Mouse (Mus musculus): ENCODE data around the gene Trp53bp1. TPM values are rescaled to one million over a fixed set of nuclear protein-coding genes. Genes with fewer than 3 reads are reported as not detected.

Trp53bp1 gene
- polyA plus RNA-seq, 1 experiment from 2014 or later: 50.3 TPM

- peaks cover 30% of the 10 kb centered on the region for H3K36me3 ChIP-seq (ENCODE audit: control insufficient read depth, insufficient read depth, low read length)
- H3K4me1 ChIP-seq (ENCODE audit: control insufficient read depth, insufficient read depth, low read length): peaks cover 5% of the 10 kb centered on the region
- ATAC-seq (ENCODE audit: low read depth) (no peak; the same call in 1 of the 2 replicates), DNase-seq (ENCODE audit: low spot score) (peak; percentile 41)
- H3K9me3 ChIP-seq (ENCODE audit: control insufficient read depth, low read length): no peaks in the 10 kb centered on the region
- peak overlapping the region; percentile 52; the same call in 1 of the 2 replicates for H3K9ac ChIP-seq (ENCODE audit: low read depth, low read length)
- H3K4me3 ChIP-seq (ENCODE audit: low read depth, low read length): peak overlapping the region; percentile 96
- peak overlapping the region; percentile 61 for H3K4me2 ChIP-seq (ENCODE audit: low read depth, low read length)
- no peaks in the 10 kb centered on the region for H3K27me3 ChIP-seq (replicated peaks; ENCODE audit: control insufficient read depth, insufficient read depth, low read length)
- H3K27ac ChIP-seq (replicated peaks; ENCODE audit: low read depth, low read length): peak overlapping the region; percentile 64; the same call in 1 of the 2 replicates
- WGBS: 19% methylated on average over 4 of the region's 4 CpGs
Observed at GRCm38 (mm10) chr2:121271928-121272516, 815 bp upstream of the Trp53bp1 start.

DNA sequence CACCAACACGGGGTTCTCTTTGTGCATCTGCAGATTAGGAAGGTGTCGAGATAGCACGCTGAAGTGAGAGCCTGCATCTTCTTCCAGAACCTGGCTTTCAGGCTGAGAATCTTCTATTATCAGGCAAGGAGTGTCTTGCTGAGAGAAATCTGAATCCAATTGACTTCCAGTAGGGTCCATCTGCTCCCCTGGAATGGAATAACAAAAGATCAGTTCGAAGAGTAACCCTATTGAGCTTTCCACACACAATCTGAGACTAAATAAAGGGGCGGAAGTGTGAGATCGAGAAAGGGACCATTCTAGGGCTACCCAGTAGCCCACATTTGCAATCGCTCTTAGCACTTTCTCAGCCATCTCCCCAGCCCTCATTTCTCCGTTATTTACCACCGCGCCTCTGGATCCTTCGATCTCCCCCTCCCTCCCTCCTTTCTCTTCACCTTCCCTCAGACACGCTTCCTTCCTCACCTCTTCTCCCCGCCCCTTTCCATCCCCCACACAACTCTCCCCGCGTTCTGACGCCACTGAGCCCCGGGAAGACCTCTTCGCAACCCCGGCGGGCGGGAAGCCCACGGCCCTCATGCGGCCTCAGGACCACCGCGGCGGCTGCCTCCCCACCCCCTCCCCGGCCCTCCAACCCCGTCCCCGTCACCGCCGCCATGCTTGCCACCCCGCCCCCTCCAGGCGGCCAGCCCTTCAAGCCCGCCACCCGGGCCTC is 529 bp downstream of the Trp53bp1 start:
- H3K27ac ChIP-seq (replicated peaks; ENCODE audit: low read depth, low read length): peak overlapping the region; percentile 89
- H3K9ac ChIP-seq (ENCODE audit: low read depth, low read length): peak overlapping the region; percentile 89
- H3K4me3 ChIP-seq (ENCODE audit: low read depth, low read length): peak overlapping the region; percentile 96
- DNase-seq (ENCODE audit: low spot score) (peak; percentile 26), ATAC-seq (ENCODE audit: low read depth) (peak; percentile 77)
- WGBS: 2% methylated on average over 29 of the region's 35 CpGs
- no peaks in the 10 kb centered on the region for H3K9me3 ChIP-seq (ENCODE audit: control insufficient read depth, low read length)
- no peaks in the 10 kb centered on the region for H3K27me3 ChIP-seq (replicated peaks; ENCODE audit: control insufficient read depth, insufficient read depth, low read length)
- peaks cover 36% of the 10 kb centered on the region for H3K36me3 ChIP-seq (ENCODE audit: control insufficient read depth, insufficient read depth, low read length)
- H3K4me1 ChIP-seq (ENCODE audit: control insufficient read depth, insufficient read depth, low read length): peaks cover 5% of the 10 kb centered on the region
- peak overlapping the region; percentile 61 for H3K4me2 ChIP-seq (ENCODE audit: low read depth, low read length)

- Histone ChIP-seq H3K27me3 (replicated peaks; ENCODE audit: control insufficient read depth, insufficient read depth, low read length) (no peaks in the 10 kb centered on the region), H3K9me3 (ENCODE audit: control insufficient read depth, low read length) (no peaks in the 10 kb centered on the region), H3K36me3 (ENCODE audit: control insufficient read depth, insufficient read depth, low read length) (peaks cover 46% of the 10 kb centered on the region), H3K27ac (replicated peaks; ENCODE audit: low read depth, low read length) (no peak overlapping the region), H3K4me2 (ENCODE audit: low read depth, low read length) (no peak overlapping the region), H3K9ac (ENCODE audit: low read depth, low read length) (no peak overlapping the region), H3K4me3 (ENCODE audit: low read depth, low read length) (no peak overlapping the region), H3K4me1 (ENCODE audit: control insufficient read depth, insufficient read depth, low read length) (peaks cover 5% of the 10 kb centered on the region)
- ATAC-seq (ENCODE audit: low read depth): no peak
- peak; percentile 22 for DNase-seq (ENCODE audit: low spot score)
- 75% methylated on average over 8 of the region's 8 CpGs for WGBS
Observed at GRCm38 (mm10) chr2:121268446-121268845, 2.8 kb downstream of the Trp53bp1 start.

DNA sequence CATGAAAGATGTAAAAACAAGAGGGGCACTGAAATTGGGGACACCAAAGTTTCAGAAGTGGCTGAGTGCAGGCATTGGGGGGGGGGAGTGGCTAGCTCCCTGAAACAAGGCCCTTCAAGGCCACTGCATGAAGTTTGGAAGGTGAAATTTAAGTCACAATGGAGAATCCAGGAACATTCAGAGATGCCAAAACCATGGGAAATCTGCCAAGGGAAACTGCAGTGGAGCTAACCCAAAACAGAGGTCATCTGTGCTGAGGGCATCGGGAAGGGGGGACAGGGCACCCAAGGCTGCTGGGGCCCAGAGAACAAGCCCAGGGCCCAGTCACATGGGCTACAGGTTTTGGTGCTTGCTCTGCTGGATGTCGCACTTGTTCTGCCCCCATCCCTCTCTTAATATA is 21.4 kb downstream of the Trp53bp1 start:
- Histone ChIP-seq H3K27me3 (replicated peaks; ENCODE audit: control insufficient read depth, insufficient read depth, low read length) (no peaks in the 10 kb centered on the region), H3K4me2 (ENCODE audit: low read depth, low read length) (no peak overlapping the region), H3K4me3 (ENCODE audit: low read depth, low read length) (no peak overlapping the region), H3K36me3 (ENCODE audit: control insufficient read depth, insufficient read depth, low read length) (peaks cover 93% of the 10 kb centered on the region), H3K27ac (replicated peaks; ENCODE audit: low read depth, low read length) (no peak overlapping the region), H3K4me1 (ENCODE audit: control insufficient read depth, insufficient read depth, low read length) (no peaks in the 10 kb centered on the region), H3K9ac (ENCODE audit: low read depth, low read length) (no peak overlapping the region), H3K9me3 (ENCODE audit: control insufficient read depth, low read length) (no peaks in the 10 kb centered on the region)
- no peak for ATAC-seq (ENCODE audit: low read depth)
- 91% methylated on average over 2 of the region's 2 CpGs for WGBS
- DNase-seq (ENCODE audit: low spot score): no peak

- H3K4me2 ChIP-seq (ENCODE audit: low read depth, low read length): no peak overlapping the region
- H3K4me1 ChIP-seq (ENCODE audit: control insufficient read depth, insufficient read depth, low read length): no peaks in the 10 kb centered on the region
- H3K27me3 ChIP-seq (replicated peaks; ENCODE audit: control insufficient read depth, insufficient read depth, low read length): no peaks in the 10 kb centered on the region
- H3K36me3 ChIP-seq (ENCODE audit: control insufficient read depth, insufficient read depth, low read length): peaks cover 88% of the 10 kb centered on the region
- no peaks in the 10 kb centered on the region for H3K9me3 ChIP-seq (ENCODE audit: control insufficient read depth, low read length)
- no peak overlapping the region for H3K9ac ChIP-seq (ENCODE audit: low read depth, low read length)
- no peak overlapping the region for H3K27ac ChIP-seq (replicated peaks; ENCODE audit: low read depth, low read length)
- DNase-seq (ENCODE audit: low spot score) (no peak), ATAC-seq (ENCODE audit: low read depth) (no peak)
- WGBS: 86% methylated on average over 5 of the region's 5 CpGs
- H3K4me3 ChIP-seq (ENCODE audit: low read depth, low read length): no peak overlapping the region
Observed at GRCm38 (mm10) chr2:121244099-121244498, 27.1 kb downstream of the Trp53bp1 start.

- Histone ChIP-seq H3K4me3 (ENCODE audit: low read depth, low read length) (no peak overlapping the region), H3K27ac (replicated peaks; ENCODE audit: low read depth, low read length) (no peak overlapping the region), H3K4me1 (ENCODE audit: control insufficient read depth, insufficient read depth, low read length) (no peaks in the 10 kb centered on the region), H3K9me3 (ENCODE audit: control insufficient read depth, low read length) (no peaks in the 10 kb centered on the region), H3K27me3 (replicated peaks; ENCODE audit: control insufficient read depth, insufficient read depth, low read length) (no peaks in the 10 kb centered on the region), H3K4me2 (ENCODE audit: low read depth, low read length) (no peak overlapping the region), H3K9ac (ENCODE audit: low read depth, low read length) (no peak overlapping the region), H3K36me3 (ENCODE audit: control insufficient read depth, insufficient read depth, low read length) (peaks cover 90% of the 10 kb centered on the region)
- ATAC-seq (ENCODE audit: low read depth) (no peak), DNase-seq (ENCODE audit: low spot score) (no peak)
- 82% methylated on average over 4 of the region's 4 CpGs for WGBS
Observed at GRCm38 (mm10) chr2:121239426-121239825, 31.8 kb downstream of the Trp53bp1 start.

DNA sequence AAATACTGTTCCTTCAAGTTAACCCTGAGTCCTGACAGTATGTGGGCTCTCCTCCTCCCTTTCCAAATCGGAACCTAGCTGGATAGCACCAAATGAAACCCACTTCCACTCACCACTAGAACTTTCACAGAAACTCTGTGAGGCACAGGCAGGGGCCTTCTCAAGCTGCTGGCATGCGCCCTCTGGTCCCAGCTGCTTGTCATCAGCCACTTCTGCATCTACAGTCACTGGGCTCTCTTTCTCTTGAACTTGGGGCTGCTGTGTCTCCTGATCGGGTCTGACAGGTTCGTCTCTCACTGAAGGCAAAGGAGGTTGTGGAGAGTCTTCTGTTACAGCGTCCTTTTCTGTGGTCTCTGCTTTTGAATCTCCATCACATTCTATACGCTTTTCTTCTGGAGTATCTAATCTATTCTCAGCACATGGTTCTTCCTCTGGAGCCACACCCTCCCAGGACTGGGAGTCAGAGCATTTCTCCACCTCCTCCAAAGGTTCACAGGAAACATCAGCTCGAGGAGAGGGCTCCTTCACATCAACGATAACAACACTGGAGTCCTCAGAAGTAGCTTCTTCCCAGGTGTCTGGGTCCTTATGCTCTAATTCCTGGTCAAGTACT is 35.6 kb downstream of the Trp53bp1 start:
- H3K4me2 ChIP-seq (ENCODE audit: low read depth, low read length): no peak overlapping the region
- no peak for DNase-seq (ENCODE audit: low spot score)
- no peak overlapping the region for H3K4me3 ChIP-seq (ENCODE audit: low read depth, low read length)
- no peak overlapping the region for H3K9ac ChIP-seq (ENCODE audit: low read depth, low read length)
- 88% methylated on average over 8 of the region's 8 CpGs for WGBS
- ATAC-seq (ENCODE audit: low read depth): no peak
- no peaks in the 10 kb centered on the region for H3K27me3 ChIP-seq (replicated peaks; ENCODE audit: control insufficient read depth, insufficient read depth, low read length)
- H3K27ac ChIP-seq (replicated peaks; ENCODE audit: low read depth, low read length): no peak overlapping the region
- H3K9me3 ChIP-seq (ENCODE audit: control insufficient read depth, low read length): no peaks in the 10 kb centered on the region
- H3K36me3 ChIP-seq (ENCODE audit: control insufficient read depth, insufficient read depth, low read length): peaks cover 89% of the 10 kb centered on the region
- no peaks in the 10 kb centered on the region for H3K4me1 ChIP-seq (ENCODE audit: control insufficient read depth, insufficient read depth, low read length)

GRCm38 (mm10) chr2:121228135-121228534 is 43.1 kb downstream of the Trp53bp1 start:
- Histone ChIP-seq H3K4me3 (ENCODE audit: low read depth, low read length) (no peak overlapping the region), H3K27me3 (replicated peaks; ENCODE audit: control insufficient read depth, insufficient read depth, low read length) (no peaks in the 10 kb centered on the region), H3K4me1 (ENCODE audit: control insufficient read depth, insufficient read depth, low read length) (no peaks in the 10 kb centered on the region), H3K9ac (ENCODE audit: low read depth, low read length) (no peak overlapping the region), H3K36me3 (ENCODE audit: control insufficient read depth, insufficient read depth, low read length) (peaks cover 87% of the 10 kb centered on the region), H3K9me3 (ENCODE audit: control insufficient read depth, low read length) (no peaks in the 10 kb centered on the region), H3K27ac (replicated peaks; ENCODE audit: low read depth, low read length) (no peak overlapping the region), H3K4me2 (ENCODE audit: low read depth, low read length) (no peak overlapping the region)
- DNase-seq (ENCODE audit: low spot score): no peak
- WGBS: 89% methylated on average over 4 of the region's 4 CpGs
- ATAC-seq (ENCODE audit: low read depth): no peak

Data from embryonic facial prominence, embryonic 14.5 days (tissue).